Mouse (Mus musculus) lung, postnatal 0 days (tissue): ENCODE data around the gene Dab2ip. TPM values are rescaled to one million over a fixed set of nuclear protein-coding genes. Genes with fewer than 3 reads are reported as not detected.

Source experiments
- ATAC-seq: fragments of 200-750 bp; cut with Nextera tagmentation; 2 replicates; pipeline ENCODE4 v1.8.0; 2017; ENCODE audit warnings: moderate library complexity
- DNase-seq: peaks from one replicate; pipeline ENCODE4 v3.0.0-alpha.2; 2016; ENCODE audit warnings: low spot score
- H3K27ac ChIP-seq: fragments of 300-500 bp; sonication (generic); 2 replicates; pipeline ENCODE4 v1.5.1; 2014; ENCODE audit warnings: antibody characterized with exemption, mild to moderate bottlenecking, low read length, mixed read lengths
- H3K27me3 ChIP-seq: fragments of 300-500 bp; sonication (generic); replicated peaks from 2 replicates; pipeline ENCODE4 v1.6.1; 2014; ENCODE audit warnings: low read length, mixed read lengths; ENCODE audit not compliant: insufficient read depth
- H3K36me3 ChIP-seq: fragments of 300-500 bp; sonication (generic); 2 replicates; pipeline ENCODE4 v1.6.1; 2014; ENCODE audit warnings: low read length, mixed read lengths; ENCODE audit not compliant: insufficient read depth
- H3K4me1 ChIP-seq: fragments of 300-500 bp; sonication (generic); 2 replicates; pipeline ENCODE4 v1.6.1; 2014; ENCODE audit warnings: antibody characterized with exemption, low read depth, low read length, mixed read lengths; ENCODE audit not compliant: insufficient read depth
- H3K4me2 ChIP-seq: fragments of 300-500 bp; sonication (generic); replicated peaks from 2 replicates; pipeline ENCODE4 v1.6.1; 2014; ENCODE audit warnings: low read depth, mild to moderate bottlenecking, low read length, moderate library complexity, mixed read lengths
- H3K4me3 ChIP-seq: fragments of 300-500 bp; sonication (generic); 2 replicates; pipeline ENCODE4 v1.5.1; 2014; ENCODE audit warnings: low read depth, low read length
- H3K9ac ChIP-seq: fragments of 300-500 bp; sonication (generic); replicated peaks from 2 replicates; pipeline ENCODE4 v1.6.1; 2014; ENCODE audit warnings: low read depth, mild to moderate bottlenecking
- H3K9me3 ChIP-seq: fragments of 300-500 bp; sonication (generic); 2 replicates; pipeline ENCODE4 v1.6.1; 2016; ENCODE audit warnings: low read length, mixed read lengths
- CTCF ChIP-seq: IDR thresholded peaks from 2 replicates; pipeline ENCODE4 v1.5.1; 2016; ENCODE audit warnings: antibody characterized with exemption, mild to moderate bottlenecking
- EP300 ChIP-seq: IDR thresholded peaks from 2 replicates; pipeline ENCODE4 v1.6.1; 2016; ENCODE audit warnings: antibody characterized with exemption, mild to moderate bottlenecking, control low read depth
- WGBS: fragments of 180-500 bp; shearing (Covaris S2); extraction: QIAGEN DNeasy Blood & Tissue Kit; methylation state at CpG from one replicate; pipeline ENCODE4 v1.1.7; 2014; 5-methylcytosine and 5-hydroxymethylcytosine counted together
- polyA plus RNA-seq: library from polyadenylated mRNA; unstranded; fragments of >200 nt; fragmentation: Nextera tagmentation; extraction: Ambion mirVana; gene quantifications from 2 replicates; pipeline ENCODE4 v1.2.1, GENCODE M21; 2015

Gene Dab2ip
- polyA plus RNA-seq, 1 experiment from 2014 or later = 75.8 TPM

- no peak overlapping the region for H3K4me3 ChIP-seq
- WGBS = 84% methylated on average over 12 of the region's 12 CpGs
- H3K9ac ChIP-seq = no peak overlapping the region
Observed at GRCm38 (mm10) chr2:35769398-35769797, 211.3 kb downstream of the Dab2ip start.

GRCm38 (mm10) chr2:35770541-35770940 is 212.5 kb downstream of the Dab2ip start:
- Histone ChIP-seq H3K4me1 (no peaks in the 10 kb centered on the region), H3K4me2 (no peak overlapping the region), H3K9me3 (no peaks in the 10 kb centered on the region), H3K27me3 (no peaks in the 10 kb centered on the region), H3K36me3 (no peaks in the 10 kb centered on the region), H3K9ac (no peak overlapping the region), H3K27ac (no peak overlapping the region), H3K4me3 (no peak overlapping the region)
- WGBS = 76% methylated on average over 2 of the region's 2 CpGs
- ATAC-seq (no peak), DNase-seq (no peak)
- TF ChIP-seq CTCF (no peak), EP300 (no peak)

More at GRCm38 (mm10) chr2:35769398-35769797, 211.3 kb downstream of the Dab2ip start:
- Histone ChIP-seq H3K4me2 (no peak overlapping the region), H3K9me3 (no peaks in the 10 kb centered on the region), H3K36me3 (no peaks in the 10 kb centered on the region), H3K27ac (no peak overlapping the region), H3K27me3 (no peaks in the 10 kb centered on the region), H3K4me1 (no peaks in the 10 kb centered on the region)
- no peak for TF ChIP-seq CTCF
- no peak for TF ChIP-seq EP300
- DNase-seq (no peak), ATAC-seq (no peak)

DNA sequence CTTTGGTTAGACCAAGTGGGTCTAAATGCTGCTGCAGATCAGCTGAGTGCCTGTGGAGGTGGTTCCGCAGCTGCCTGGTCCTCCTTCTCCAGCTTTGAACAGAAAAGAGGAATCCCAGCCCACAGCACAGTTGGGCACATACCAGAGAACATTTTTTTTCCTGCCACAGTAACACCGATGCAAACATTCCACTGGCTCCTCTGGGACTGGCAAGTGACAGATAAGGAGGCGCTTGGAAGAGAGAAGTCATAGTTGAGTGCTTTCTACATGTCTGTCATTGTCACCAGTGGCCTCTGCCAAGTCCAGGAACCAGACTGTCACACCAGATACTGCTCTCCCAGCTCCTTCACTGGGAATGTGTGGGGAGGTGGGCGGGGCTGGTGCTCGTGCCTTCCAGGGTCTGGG is 217.6 kb downstream of the Dab2ip start:
- Histone ChIP-seq H3K4me3 (no peak overlapping the region), H3K9ac (no peak overlapping the region), H3K4me2 (no peak overlapping the region), H3K27me3 (no peaks in the 10 kb centered on the region), H3K9me3 (no peaks in the 10 kb centered on the region), H3K4me1 (no peaks in the 10 kb centered on the region), H3K36me3 (no peaks in the 10 kb centered on the region), H3K27ac (no peak overlapping the region)
- 32% methylated on average over 5 of the region's 5 CpGs for WGBS
- ATAC-seq (peak; percentile 63), DNase-seq (peak; percentile 40)
- TF ChIP-seq CTCF (no peak), EP300 (no peak)

DNA sequence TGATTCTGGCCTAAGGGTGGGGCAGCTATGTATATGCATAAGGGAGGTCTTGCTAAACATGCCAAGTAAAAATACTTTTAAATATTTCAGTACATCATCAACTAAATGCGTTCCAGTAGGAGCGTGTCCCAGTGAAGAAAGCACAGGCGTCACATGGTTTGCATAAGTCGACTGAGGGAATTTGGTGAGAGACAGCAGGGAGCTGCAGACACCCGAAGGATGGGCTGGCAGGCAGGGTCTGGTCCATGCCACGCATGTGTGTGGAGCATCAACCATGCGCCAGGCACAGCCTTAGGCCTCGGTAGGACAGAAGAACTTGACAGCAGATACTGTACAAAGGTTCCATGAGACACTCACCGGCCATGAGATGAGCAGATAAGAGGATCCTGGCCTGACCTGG is 218.9 kb downstream of the Dab2ip start:
- H3K4me2 ChIP-seq = no peak overlapping the region
- H3K36me3 ChIP-seq = no peaks in the 10 kb centered on the region
- WGBS = 74% methylated on average over 9 of the region's 9 CpGs
- ATAC-seq (no peak), DNase-seq (no peak)
- H3K9me3 ChIP-seq = no peaks in the 10 kb centered on the region
- no peak overlapping the region for H3K27ac ChIP-seq
- no peak overlapping the region for H3K9ac ChIP-seq
- H3K4me1 ChIP-seq = no peaks in the 10 kb centered on the region
- TF ChIP-seq CTCF (no peak), EP300 (no peak)
- no peak overlapping the region for H3K4me3 ChIP-seq
- no peaks in the 10 kb centered on the region for H3K27me3 ChIP-seq

DNA sequence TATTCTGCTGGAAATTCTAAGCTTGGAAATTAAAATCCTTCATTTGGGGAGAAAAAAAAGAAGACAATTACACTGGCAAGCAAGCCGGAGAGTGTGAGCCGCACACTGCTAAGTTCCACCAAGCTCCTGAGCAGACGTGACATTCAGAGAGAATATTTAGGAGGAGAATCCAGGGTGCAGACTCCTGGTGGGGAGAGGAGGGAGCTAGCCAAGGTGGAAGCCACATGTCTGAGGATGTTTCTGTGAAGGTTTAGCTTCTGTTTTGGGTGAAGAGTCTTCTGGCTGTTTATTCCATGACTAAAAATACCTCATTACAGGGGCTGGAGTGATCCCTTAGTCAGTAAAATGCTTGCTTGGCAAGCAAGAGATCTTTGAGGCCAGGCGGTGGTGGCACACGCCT is 221.2 kb downstream of the Dab2ip start:
- H3K27me3 ChIP-seq = no peaks in the 10 kb centered on the region
- no peaks in the 10 kb centered on the region for H3K36me3 ChIP-seq
- no peak for ATAC-seq

More for the DNA sequence above, 221.2 kb downstream of the Dab2ip start:
- H3K9me3 ChIP-seq = no peaks in the 10 kb centered on the region
- no peak overlapping the region for H3K4me3 ChIP-seq
- no peak overlapping the region for H3K27ac ChIP-seq
- TF ChIP-seq EP300 (no peak), CTCF (no peak)
- H3K4me1 ChIP-seq = no peaks in the 10 kb centered on the region
- no peak overlapping the region for H3K9ac ChIP-seq
- DNase-seq = no peak
- no peak overlapping the region for H3K4me2 ChIP-seq
- 90% methylated on average over 5 of the region's 5 CpGs for WGBS

Other genes with a start within 250 kb of the Dab2ip start
- gene Stom, start 221.3 kb upstream of the Dab2ip start, polyA plus RNA-seq = 76.9 and 86.2 TPM in 2 replicates
- not detected in 2 replicates for gene 4930568D16Rik, start 190.5 kb upstream of the Dab2ip start, polyA plus RNA-seq
- not detected in 2 replicates for gene 4930402F06Rik, start 161.1 kb upstream of the Dab2ip start, polyA plus RNA-seq
- 21.8 and 25.6 TPM in 2 replicates for gene Ggta1, start 95.0 kb upstream of the Dab2ip start, polyA plus RNA-seq